Mouse (Mus musculus): Measurements from ENCODE around the gene Elob. TPM values are rescaled to one million over a fixed set of nuclear protein-coding genes. Genes with fewer than 3 reads are reported as not detected.

Gene Elob
- total and polyA plus RNA-seq, 2 experiments from 2014 or later = 972 to 1,036 TPM

- Histone ChIP-seq H3K27ac (ENCODE audit: low read depth) (no peak within 1 kb of the TSS), H3K9me3 (replicated peaks; ENCODE audit: control insufficient read depth, low read length) (no peaks in the 10 kb centered on the region), H3K4me2 (ENCODE audit: low read depth, low read length) (no peak within 1 kb of the TSS), H3K9ac (replicated peaks; ENCODE audit: low read depth, low read length) (no peak within 1 kb of the TSS), H3K4me1 (ENCODE audit: control insufficient read depth, insufficient read depth) (no peaks in the 10 kb centered on the region), H3K36me3 (replicated peaks; ENCODE audit: control insufficient read depth, insufficient read depth, low read length) (no peaks in the 10 kb centered on the region), H3K4me3 (ENCODE audit: low read depth, low read length) (no peak within 1 kb of the TSS), H3K27me3 (ENCODE audit: control insufficient read depth, insufficient read depth, low read length) (peaks cover 32% of the 10 kb centered on the region)
- TF ChIP-seq CTCF (IDR thresholded peaks at IDR 0.05; ENCODE audit: low read depth) (no peak), EP300 (IDR thresholded peaks at IDR 0.05; ENCODE audit: low read depth) (no peak)
- no peak for DNase-seq (ENCODE audit: low spot score)
- 76% methylated on average over 8 of the region's 8 CpGs for WGBS
- ATAC-seq (ENCODE audit: insufficient read depth, low read depth) = no peak
Measured at GRCm38 (mm10) chr17:23836006-23836575, 7.2 kb upstream of the Elob start, which contains the start of gene Prss33. Gene Prss33, minus strand, starts transcription at chr17:23836056.

GRCm38 (mm10) chr17:23831201-23831600 lies 2.3 kb upstream of the Elob start:
- Histone ChIP-seq H3K27ac (ENCODE audit: low read depth) (no peak overlapping the region), H3K9ac (replicated peaks; ENCODE audit: low read depth, low read length) (no peak overlapping the region), H3K4me3 (ENCODE audit: low read depth, low read length) (no peak overlapping the region), H3K4me1 (ENCODE audit: control insufficient read depth, insufficient read depth) (0 out of 2 replicates have a peak, but pooled peaks cover 11% of the 10 kb centered on the region), H3K27me3 (ENCODE audit: control insufficient read depth, insufficient read depth, low read length) (peaks cover 32% of the 10 kb centered on the region), H3K4me2 (ENCODE audit: low read depth, low read length) (no peak overlapping the region), H3K36me3 (replicated peaks; ENCODE audit: control insufficient read depth, insufficient read depth, low read length) (peaks cover 5% of the 10 kb centered on the region), H3K9me3 (replicated peaks; ENCODE audit: control insufficient read depth, low read length) (no peaks in the 10 kb centered on the region)
- WGBS = 88% methylated on average over 1 of the region's 1 CpGs
- no peak for TF ChIP-seq CTCF (IDR thresholded peaks at IDR 0.05; ENCODE audit: low read depth)
- no peak for TF ChIP-seq EP300 (IDR thresholded peaks at IDR 0.05; ENCODE audit: low read depth)
- no peak for ATAC-seq (ENCODE audit: insufficient read depth, low read depth)
- no peak for DNase-seq (ENCODE audit: low spot score)

GRCm38 (mm10) chr17:23828271-23829001 lies 500 bp downstream of the Elob start:
- peak overlapping the region; percentile 83 for H3K9ac ChIP-seq (replicated peaks; ENCODE audit: low read depth, low read length)
- TF ChIP-seq EP300 (IDR thresholded peaks at IDR 0.05; ENCODE audit: low read depth) (peak; percentile 44; the same call in 1 of the 2 replicates), CTCF (IDR thresholded peaks at IDR 0.05; ENCODE audit: low read depth) (no peak)
- WGBS = under 1% methylated on average over 43 of the region's 47 CpGs
- DNase-seq (ENCODE audit: low spot score) = peak; percentile 26
- H3K4me1 ChIP-seq (ENCODE audit: control insufficient read depth, insufficient read depth) = 0 out of 2 replicates have a peak, but pooled peaks cover 11% of the 10 kb centered on the region
- H3K4me3 ChIP-seq (ENCODE audit: low read depth, low read length) = peak overlapping the region; percentile 85
- peak overlapping the region; percentile 94 for H3K4me2 ChIP-seq (ENCODE audit: low read depth, low read length)
- peak overlapping the region; percentile 88 for H3K27ac ChIP-seq (ENCODE audit: low read depth)
- H3K9me3 ChIP-seq (replicated peaks; ENCODE audit: control insufficient read depth, low read length) = no peaks in the 10 kb centered on the region
- peaks cover 21% of the 10 kb centered on the region; the same call in 1 of the 2 replicates for H3K27me3 ChIP-seq (ENCODE audit: control insufficient read depth, insufficient read depth, low read length)
- H3K36me3 ChIP-seq (replicated peaks; ENCODE audit: control insufficient read depth, insufficient read depth, low read length) = peaks cover 33% of the 10 kb centered on the region
- ATAC-seq (ENCODE audit: insufficient read depth, low read depth) = peak; percentile 64

GRCm38 (mm10) chr17:23825591-23825990 lies 3.3 kb downstream of the Elob start:
- no peaks in the 10 kb centered on the region for H3K9me3 ChIP-seq (replicated peaks; ENCODE audit: control insufficient read depth, low read length)
- H3K4me1 ChIP-seq (ENCODE audit: control insufficient read depth, insufficient read depth) = 0 out of 2 replicates have a peak, but pooled peaks cover 11% of the 10 kb centered on the region
- H3K27ac ChIP-seq (ENCODE audit: low read depth) = no peak overlapping the region
- WGBS = 80% methylated on average over 4 of the region's 4 CpGs
- no peaks in the 10 kb centered on the region for H3K27me3 ChIP-seq (ENCODE audit: control insufficient read depth, insufficient read depth, low read length)
- TF ChIP-seq EP300 (IDR thresholded peaks at IDR 0.05; ENCODE audit: low read depth) = no peak
- H3K36me3 ChIP-seq (replicated peaks; ENCODE audit: control insufficient read depth, insufficient read depth, low read length) = peaks cover 62% of the 10 kb centered on the region
- H3K4me3 ChIP-seq (ENCODE audit: low read depth, low read length) = no peak overlapping the region
- no peak overlapping the region for H3K9ac ChIP-seq (replicated peaks; ENCODE audit: low read depth, low read length)
- DNase-seq (ENCODE audit: low spot score) = no peak
- no peak overlapping the region for H3K4me2 ChIP-seq (ENCODE audit: low read depth, low read length)
- ATAC-seq (ENCODE audit: insufficient read depth, low read depth) = no peak

GRCm38 (mm10) chr17:23823614-23824013 lies 5.3 kb downstream of the Elob start:
- ATAC-seq (ENCODE audit: insufficient read depth, low read depth) (no peak), DNase-seq (ENCODE audit: low spot score) (no peak)
- Histone ChIP-seq H3K4me3 (ENCODE audit: low read depth, low read length) (no peak overlapping the region), H3K4me2 (ENCODE audit: low read depth, low read length) (no peak overlapping the region), H3K36me3 (replicated peaks; ENCODE audit: control insufficient read depth, insufficient read depth, low read length) (peaks cover 81% of the 10 kb centered on the region), H3K27me3 (ENCODE audit: control insufficient read depth, insufficient read depth, low read length) (no peaks in the 10 kb centered on the region), H3K27ac (ENCODE audit: low read depth) (no peak overlapping the region), H3K9ac (replicated peaks; ENCODE audit: low read depth, low read length) (no peak overlapping the region), H3K4me1 (ENCODE audit: control insufficient read depth, insufficient read depth) (0 out of 2 replicates have a peak, but pooled peaks cover 11% of the 10 kb centered on the region), H3K9me3 (replicated peaks; ENCODE audit: control insufficient read depth, low read length) (no peaks in the 10 kb centered on the region)
- 85% methylated on average over 12 of the region's 12 CpGs for WGBS
- no peak for TF ChIP-seq EP300 (IDR thresholded peaks at IDR 0.05; ENCODE audit: low read depth)
- no peak for TF ChIP-seq CTCF (IDR thresholded peaks at IDR 0.05; ENCODE audit: low read depth)
